Mouse (Mus musculus): ENCODE measurements at regions not wholly inside any gene's neighbourhood (a gene's known extent, or its start where the extent isn't known, plus 50 kb on each side); places are given as distances from the start of the nearest gene placed in this dataset.

GRCm38 (mm10) chr17:22795213-22795612 is 71.7 kb downstream of the Zfp945 start:
- DNase-seq (ENCODE audit: low read depth, low spot score), result no peak

GRCm38 (mm10) chr17:22784481-22784880 is 82.5 kb downstream of the Zfp945 start:
- no peak for DNase-seq (ENCODE audit: low read depth, low spot score)

- DNase-seq (ENCODE audit: low read depth, low spot score), result no peak
These were observed 121.2 kb downstream of the Zfp945 start for GRCm38 (mm10) chr17:22745736-22746135.

- peak; percentile 72 for DNase-seq (ENCODE audit: low read depth, low spot score)
These were observed 127.3 kb downstream of the Zfp945 start for GRCm38 (mm10) chr17:22739581-22740178.

- no peak for DNase-seq (ENCODE audit: low read depth, low spot score)
These were observed 127.8 kb downstream of the Zfp945 start for GRCm38 (mm10) chr17:22739173-22739572.

GRCm38 (mm10) chr17:22736360-22736759 is 130.6 kb downstream of the Zfp945 start:
- DNase-seq (ENCODE audit: low read depth, low spot score), result no peak

Measured in forelimb bud, embryonic 11.5 days (tissue).